Comparison of ENCODE assay signal across 8 mouse cellular contexts in genomic region chr11:95046980-95047680, GRCm38 (mm10). TPM values are rescaled to one million over a fixed set of nuclear protein-coding genes. Genes with fewer than 3 reads are reported as not detected.
DNase-seq lines count a peak whose midpoint lies in the region; ATAC-seq and TF ChIP-seq lines count a peak whose summit lies in the region.

No protein-coding gene starts in this region.

- in situ Hi-C loops in ES-E14 (cut with MboI; ENCODE audit: low sequenced_read_pairs in 2 of 2, unreplicated experiment in 2 of 2) = no loop called here

- H3K4me1 ChIP-seq in hindbrain, embryonic 10.5 days (replicated peaks) = peaks cover 4% of the 10 kb centered on the region; the same call in 1 of the 2 replicates
- peaks cover 8% of the 10 kb centered on the region for H3K4me1 ChIP-seq in hindbrain, embryonic 12.5 days
- H3K4me1 ChIP-seq in ES-E14 (ENCODE audit: control insufficient read depth in 2 of 2, insufficient read depth in 2 of 2, low read length in 2 of 2, poor library complexity in 1 of 2) = peaks cover 0 to 7% of the 10 kb centered on the region in 2 experiments; a peak in 1 of 4 replicates
- no peaks in the 10 kb centered on the region; the same call in 1 of the 2 replicates for H3K4me1 ChIP-seq in forebrain, embryonic 15.5 days
- no peaks in the 10 kb centered on the region for H3K4me1 ChIP-seq in stomach, postnatal 0 days (replicated peaks; ENCODE audit: control insufficient read depth, insufficient read depth)

- WGBS in hindbrain, embryonic 10.5 days = 63% methylated on average over 9 of the region's 9 CpGs
- 60% methylated on average over 9 of the region's 9 CpGs for WGBS in hindbrain, embryonic 12.5 days
- 57% methylated on average over 9 of the region's 9 CpGs for WGBS in forebrain, embryonic 15.5 days
- WGBS in stomach, postnatal 0 days = 56% methylated on average over 9 of the region's 9 CpGs

- ATAC-seq in hindbrain, embryonic 12.5 days (ENCODE audit: low FRiP score) = no peak
- peak; percentile 17; the same call in 1 of the 2 replicates for ATAC-seq in forebrain, embryonic 15.5 days (replicated peaks)
- ATAC-seq in stomach, postnatal 0 days (ENCODE audit: low FRiP score, low TSS enrichment) = peak; percentile 48

- H3K4me3 ChIP-seq in hindbrain, embryonic 10.5 days = no peak overlapping the region
- no peak overlapping the region for H3K4me3 ChIP-seq in hindbrain, embryonic 12.5 days
- no peak overlapping the region for H3K4me3 ChIP-seq in ES-E14 (ENCODE audit: insufficient read depth in 1 of 2, low read depth in 1 of 2, low read length in 2 of 2, poor library complexity in 1 of 2, severe bottlenecking in 1 of 2)
- H3K4me3 ChIP-seq in forebrain, embryonic 15.5 days = no peak overlapping the region
- no peak overlapping the region for H3K4me3 ChIP-seq in stomach, postnatal 0 days (ENCODE audit: low read depth, low read length)

- TF ChIP-seq EP300 in stomach, postnatal 0 days (optimal IDR thresholded peaks at IDR 0.05) = no peak

- peak; percentile 96 for TF ChIP-seq CTCF in stomach, postnatal 0 days (IDR thresholded peaks at IDR 0.05; ENCODE audit: low read depth)

- H3K27ac ChIP-seq in hindbrain, embryonic 10.5 days = no peak overlapping the region
- H3K27ac ChIP-seq in hindbrain, embryonic 12.5 days = no peak overlapping the region
- no peak overlapping the region for H3K27ac ChIP-seq in ES-E14 (ENCODE audit: insufficient read depth, low read depth, low read length, poor library complexity, severe bottlenecking)
- no peak overlapping the region for H3K27ac ChIP-seq in forebrain, embryonic 15.5 days (replicated peaks)
- no peak overlapping the region for H3K27ac ChIP-seq in stomach, postnatal 0 days (replicated peaks)

- no peaks in the 10 kb centered on the region for H3K36me3 ChIP-seq in hindbrain, embryonic 10.5 days
- no peaks in the 10 kb centered on the region for H3K36me3 ChIP-seq in hindbrain, embryonic 12.5 days
- peaks cover 10% of the 10 kb centered on the region for H3K36me3 ChIP-seq in ES-E14 (ENCODE audit: control insufficient read depth, insufficient read depth, low read length, poor library complexity, severe bottlenecking)
- no peaks in the 10 kb centered on the region for H3K36me3 ChIP-seq in forebrain, embryonic 15.5 days
- peaks cover 3% of the 10 kb centered on the region; the same call in 1 of the 2 replicates for H3K36me3 ChIP-seq in stomach, postnatal 0 days (ENCODE audit: control insufficient read depth, insufficient read depth, low read length)

- H3K9me3 ChIP-seq in hindbrain, embryonic 10.5 days = no peaks in the 10 kb centered on the region
- no peaks in the 10 kb centered on the region for H3K9me3 ChIP-seq in hindbrain, embryonic 12.5 days (replicated peaks)
- H3K9me3 ChIP-seq in ES-E14 (ENCODE audit: control insufficient read depth, insufficient read depth, low read depth, low read length) = no peaks in the 10 kb centered on the region
- no peaks in the 10 kb centered on the region for H3K9me3 ChIP-seq in forebrain, embryonic 15.5 days
- H3K9me3 ChIP-seq in stomach, postnatal 0 days (ENCODE audit: control insufficient read depth, low read length) = no peaks in the 10 kb centered on the region

- H3K4me2 ChIP-seq in hindbrain, embryonic 12.5 days (replicated peaks) = no peak overlapping the region
- H3K4me2 ChIP-seq in forebrain, embryonic 15.5 days (replicated peaks) = no peak overlapping the region
- no peak overlapping the region for H3K4me2 ChIP-seq in stomach, postnatal 0 days (replicated peaks; ENCODE audit: low read depth)

- DNase-seq in hindbrain, embryonic 10.5 days (ENCODE audit: low spot score) = peak; percentile 62
- DNase-seq in ES-E14 (ENCODE audit: low read depth, low spot score) = peak; percentile 64
- DNase-seq in cerebellum, adult 11-12 months = peak; percentile 73
- peak; percentile 72 for DNase-seq in kidney, postnatal 10 days
- peak; percentile 43 to 74 for DNase-seq in lung, postnatal 4 days
- peak; percentile 45 for DNase-seq in stomach, postnatal 0 days (ENCODE audit: low spot score)

- H3K27me3 ChIP-seq in hindbrain, embryonic 10.5 days (ENCODE audit: insufficient read depth, poor library complexity, severe bottlenecking) = 0 out of 2 replicates have a peak, but pooled peaks cover 11% of the 10 kb centered on the region
- no peaks in the 10 kb centered on the region for H3K27me3 ChIP-seq in hindbrain, embryonic 12.5 days
- H3K27me3 ChIP-seq in forebrain, embryonic 15.5 days = no peaks in the 10 kb centered on the region
- no peaks in the 10 kb centered on the region for H3K27me3 ChIP-seq in stomach, postnatal 0 days (ENCODE audit: control insufficient read depth, insufficient read depth, low read length)

- no peak overlapping the region for H3K9ac ChIP-seq in hindbrain, embryonic 12.5 days
- H3K9ac ChIP-seq in ES-E14 (ENCODE audit: insufficient read depth, low read depth, low read length, poor library complexity, severe bottlenecking) = no peak overlapping the region
- no peak overlapping the region for H3K9ac ChIP-seq in forebrain, embryonic 15.5 days (replicated peaks)
- no peak overlapping the region for H3K9ac ChIP-seq in stomach, postnatal 0 days (ENCODE audit: low read length)

TF ChIP-seq in ES-E14, 5 proteins besides CTCF, POLR2A, EP300 and RAD21:
- TF ChIP-seq ZC3H11A (IDR thresholded peaks at IDR 0.05; ENCODE audit: borderline replicate concordance, low read depth, low read length) (no peak), MAFK (IDR thresholded peaks at IDR 0.05; ENCODE audit: insufficient read depth, low read depth, low read length) (no peak), ZNF384 (IDR thresholded peaks at IDR 0.05; ENCODE audit: low read depth, low read length) (no peak), HCFC1 (IDR thresholded peaks at IDR 0.05; ENCODE audit: borderline replicate concordance, insufficient read depth, low read length) (no peak), CHD2 (IDR thresholded peaks at IDR 0.05; ENCODE audit: low read depth, low read length) (no peak)

RNA-seq across cellular contexts. Expression of gene Pdk2, which starts 6.0 kb away (rescaled TPM):
- polyA plus RNA-seq in hindbrain, embryonic 10.5 days (2016; fragmentation: Nextera tagmentation; extraction: Ambion mirVana) = 10.7 and 15.2 TPM in 2 replicates
- polyA plus RNA-seq in hindbrain, embryonic 12.5 days (2016; fragmentation: Nextera tagmentation; extraction: Ambion mirVana) = 22.5 and 25.6 TPM in 2 replicates
- total RNA-seq in ES-E14 (2012; rRNA removed) = 1.3 and 1.7 TPM in 2 replicates
- polyA plus RNA-seq in forebrain, embryonic 15.5 days (2015; fragmentation: Nextera tagmentation; extraction: Ambion mirVana) = 26.4 and 27.3 TPM in 2 replicates
- polyA plus RNA-seq in stomach, postnatal 0 days (2015; fragmentation: Nextera tagmentation; extraction: Ambion mirVana) = 29.8 and 39.0 TPM in 2 replicates

RNA-seq across cellular contexts. Expression of gene Itga3, which starts 29.5 kb away (rescaled TPM):
- polyA plus RNA-seq in hindbrain, embryonic 10.5 days (2016; fragmentation: Nextera tagmentation; extraction: Ambion mirVana) = 5.7 and 6.7 TPM in 2 replicates
- polyA plus RNA-seq in hindbrain, embryonic 12.5 days (2016; fragmentation: Nextera tagmentation; extraction: Ambion mirVana) = 8.0 and 9.0 TPM in 2 replicates
- 189 and 246 TPM in 2 replicates for total RNA-seq in ES-E14 (2012; rRNA removed)
- 5.9 and 6.9 TPM in 2 replicates for polyA plus RNA-seq in forebrain, embryonic 15.5 days (2015; fragmentation: Nextera tagmentation; extraction: Ambion mirVana)
- polyA plus RNA-seq in stomach, postnatal 0 days (2015; fragmentation: Nextera tagmentation; extraction: Ambion mirVana) = 15.6 and 17.0 TPM in 2 replicates

RNA-seq across cellular contexts. Expression of gene Samd14, which starts 37.5 kb away (rescaled TPM):
- 38.8 and 71.5 TPM in 2 replicates for polyA plus RNA-seq in hindbrain, embryonic 10.5 days (2016; fragmentation: Nextera tagmentation; extraction: Ambion mirVana)
- 94.6 and 106 TPM in 2 replicates for polyA plus RNA-seq in hindbrain, embryonic 12.5 days (2016; fragmentation: Nextera tagmentation; extraction: Ambion mirVana)
- 0.53 and 0.89 TPM in 2 replicates for total RNA-seq in ES-E14 (2012; rRNA removed)
- polyA plus RNA-seq in forebrain, embryonic 15.5 days (2015; fragmentation: Nextera tagmentation; extraction: Ambion mirVana) = 120 and 123 TPM in 2 replicates
- polyA plus RNA-seq in stomach, postnatal 0 days (2015; fragmentation: Nextera tagmentation; extraction: Ambion mirVana) = 6.7 and 7.2 TPM in 2 replicates

RNA-seq across cellular contexts. Expression of gene Ppp1r9b, which starts 56.3 kb away (rescaled TPM):
- polyA plus RNA-seq in hindbrain, embryonic 10.5 days (2016; fragmentation: Nextera tagmentation; extraction: Ambion mirVana) = 10.4 and 11.8 TPM in 2 replicates
- polyA plus RNA-seq in hindbrain, embryonic 12.5 days (2016; fragmentation: Nextera tagmentation; extraction: Ambion mirVana) = 16.8 and 18.5 TPM in 2 replicates
- total RNA-seq in ES-E14 (2012; rRNA removed) = 29.5 and 32.6 TPM in 2 replicates
- 23.0 and 23.9 TPM in 2 replicates for polyA plus RNA-seq in forebrain, embryonic 15.5 days (2015; fragmentation: Nextera tagmentation; extraction: Ambion mirVana)
- polyA plus RNA-seq in stomach, postnatal 0 days (2015; fragmentation: Nextera tagmentation; extraction: Ambion mirVana) = 4.9 and 5.4 TPM in 2 replicates
